Mouse (Mus musculus) urinary bladder, postnatal 10 days (tissue): ENCODE measurements around the gene Lingo3.

Experiments used
- DNase-seq: peaks from one replicate; pipeline ENCODE4 v3.0.0; 2022; ENCODE audit warnings: low spot score

The Lingo3 gene

DNA sequence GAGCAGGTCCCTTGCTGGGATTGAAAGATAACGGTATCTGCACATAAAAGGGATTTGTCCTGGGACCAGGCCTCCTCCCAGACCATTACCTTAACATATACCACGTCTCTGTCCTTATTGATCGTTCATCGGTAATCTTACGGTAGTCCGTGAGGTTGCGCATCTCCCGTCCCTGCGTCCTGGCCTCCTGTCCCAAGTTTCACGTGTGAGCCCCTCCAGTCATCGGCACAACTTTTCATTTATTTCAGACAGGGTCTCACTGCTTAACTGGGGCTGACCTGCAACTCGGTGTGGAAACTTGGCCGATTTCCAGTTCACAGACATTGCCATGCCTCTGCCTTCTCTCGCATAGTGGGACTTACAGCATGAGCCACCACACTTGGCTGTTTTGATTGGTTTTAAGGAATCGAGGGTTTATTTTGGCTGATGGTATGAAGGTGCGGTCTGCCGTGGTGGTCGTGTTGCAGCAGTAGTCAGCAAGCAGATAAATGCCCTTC is 44.7 kb downstream of the Lingo3 start:
- DNase-seq, result no peak

GRCm38 (mm10) chr10:80798150-80799006 is 45.5 kb downstream of the Lingo3 start, which contains the start of the genes Sf3a2 and Plekhj1:
Gene Sf3a2 (plus strand): TSS chr10:80798198.
Gene Plekhj1 (minus strand): TSS chr10:80798626.
- DNase-seq, result peak; percentile 77

- DNase-seq, result no peak
Measured at GRCm38 (mm10) chr10:80797186-80798149, 46.4 kb downstream of the Lingo3 start.

DNA sequence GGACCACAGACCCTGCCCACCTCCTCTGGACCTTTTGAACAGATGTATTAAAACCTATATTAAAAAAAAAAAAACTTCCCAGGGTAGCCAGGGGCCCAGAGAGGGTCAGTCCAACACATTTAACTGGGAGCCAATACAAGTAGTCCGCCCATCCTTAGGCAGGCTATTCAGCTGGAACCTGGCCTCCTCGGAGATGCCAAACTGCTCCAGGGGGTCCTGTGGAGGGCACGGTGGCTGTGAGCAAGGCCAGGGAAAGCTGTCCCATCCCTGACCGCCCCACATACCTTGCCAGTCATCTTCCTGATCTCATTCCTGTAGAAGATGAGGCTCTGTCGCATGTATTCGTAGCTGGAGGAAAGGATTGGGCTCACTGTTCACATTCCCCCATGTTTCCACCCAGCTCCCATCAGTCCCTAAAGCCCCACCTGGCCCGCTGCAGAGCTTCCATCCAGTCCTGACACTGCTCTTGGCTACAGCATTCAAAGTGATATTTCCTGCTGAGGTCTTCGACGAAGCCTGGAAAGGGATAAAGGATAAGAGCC is 47.5 kb downstream of the Lingo3 start:
- no peak for DNase-seq

- DNase-seq, result no peak
Measured at GRCm38 (mm10) chr10:80794750-80795149, 49.1 kb downstream of the Lingo3 start.

- no peak for DNase-seq
Measured at GRCm38 (mm10) chr10:80793803-80794202, 50.0 kb downstream of the Lingo3 start.

- no peak for DNase-seq
Measured at GRCm38 (mm10) chr10:80793033-80793784, 50.6 kb downstream of the Lingo3 start.

DNA sequence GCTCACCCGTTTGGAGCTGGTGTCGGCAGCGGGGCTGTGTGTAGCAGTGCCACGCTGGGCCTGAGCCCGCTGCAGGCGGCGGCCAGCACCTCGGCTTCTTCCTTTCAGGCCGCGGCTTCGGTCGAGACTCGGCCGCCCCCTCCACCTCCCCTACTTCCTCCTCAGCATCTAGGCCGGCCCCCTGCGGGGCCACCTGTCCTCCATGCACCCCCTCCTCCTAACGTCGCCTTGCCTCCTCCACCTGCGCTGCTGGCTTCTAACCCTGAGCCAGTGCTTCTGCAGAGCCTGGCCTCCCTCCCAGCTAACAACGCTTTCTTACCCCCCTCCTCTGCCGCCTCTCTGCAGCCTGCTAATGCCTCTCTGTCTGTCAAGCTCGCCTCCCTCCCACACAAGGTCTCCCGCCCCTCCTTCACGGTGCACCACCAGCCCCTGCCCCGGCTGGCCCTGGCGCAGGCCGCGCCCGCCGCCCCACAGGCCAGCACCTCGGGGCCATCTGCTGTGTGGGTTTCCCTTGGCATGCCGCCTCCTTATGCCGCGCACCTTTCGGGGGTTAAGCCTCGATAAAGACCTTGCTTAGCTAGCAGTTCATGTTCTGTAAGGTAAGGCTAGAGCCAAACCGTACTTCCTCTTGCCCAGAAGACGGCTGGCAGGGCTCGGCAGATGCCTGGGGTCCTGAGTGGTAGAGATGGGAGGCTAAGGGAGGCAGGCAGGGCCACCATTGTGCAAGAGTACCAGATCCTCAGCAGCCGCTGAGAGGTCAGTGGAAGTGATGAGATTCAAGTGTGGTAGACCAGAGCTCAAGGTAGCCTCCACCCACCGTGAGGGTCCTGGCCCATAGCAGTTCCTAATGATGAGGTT is 51.4 kb downstream of the Lingo3 start:
- DNase-seq, result no peak

DNA sequence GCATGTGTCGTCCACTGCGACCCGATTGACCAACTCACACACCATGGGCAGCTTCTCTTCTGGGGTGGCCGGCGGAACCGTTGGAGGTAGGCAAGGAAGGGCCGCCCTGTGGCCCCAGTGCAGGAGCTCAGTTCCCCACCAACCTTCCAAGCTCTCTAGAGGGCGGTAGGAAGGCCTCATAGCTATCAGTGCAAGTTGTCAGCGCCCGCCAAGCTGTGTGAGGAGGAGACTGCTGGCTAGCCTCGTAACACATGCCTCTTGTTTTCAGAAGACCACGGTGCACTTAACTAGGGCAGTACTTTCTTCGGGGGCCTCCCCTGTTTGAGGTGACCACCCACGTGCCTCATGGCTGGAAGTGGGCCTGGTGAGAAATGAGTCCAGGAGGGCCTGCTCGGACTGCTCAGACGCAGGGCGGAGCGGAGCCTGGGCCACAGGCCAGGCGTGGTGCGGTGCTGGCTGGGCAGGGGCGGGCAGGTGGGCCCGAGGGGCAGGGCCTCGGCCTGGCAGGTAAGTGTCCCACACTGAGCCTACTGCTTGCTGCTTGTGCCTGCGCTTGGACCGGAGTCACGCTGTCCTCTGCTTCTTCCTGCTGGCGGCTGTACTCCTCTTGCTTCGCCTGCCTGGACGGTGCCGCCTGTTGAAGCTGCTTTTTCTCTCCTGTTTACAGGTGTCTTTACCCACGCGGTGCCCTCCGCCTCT is 52.2 kb downstream of the Lingo3 start:
- DNase-seq, result no peak

GRCm38 (mm10) chr10:80790761-80791404 is 53.0 kb downstream of the Lingo3 start:
- DNase-seq, result no peak

GRCm38 (mm10) chr10:80787517-80787916 is 56.3 kb downstream of the Lingo3 start:
- no peak for DNase-seq

GRCm38 (mm10) chr10:80785963-80786362 is 57.9 kb downstream of the Lingo3 start:
- DNase-seq, result no peak

GRCm38 (mm10) chr10:80784871-80785270 is 59.0 kb downstream of the Lingo3 start:
- no peak for DNase-seq

GRCm38 (mm10) chr10:80784302-80784701 is 59.5 kb downstream of the Lingo3 start:
- DNase-seq, result no peak
